Mouse (Mus musculus) kidney, postnatal 14 days (tissue): ENCODE measurements at regions not wholly inside any gene's neighbourhood (a gene's known extent, or its start where the extent isn't known, plus 50 kb on each side); places are given as distances from the start of the nearest gene placed in this dataset.

Source experiments
- DNase-seq: peaks from one replicate; pipeline ENCODE4 v3.0.0; 2022; ENCODE audit warnings: mixed read lengths

DNA sequence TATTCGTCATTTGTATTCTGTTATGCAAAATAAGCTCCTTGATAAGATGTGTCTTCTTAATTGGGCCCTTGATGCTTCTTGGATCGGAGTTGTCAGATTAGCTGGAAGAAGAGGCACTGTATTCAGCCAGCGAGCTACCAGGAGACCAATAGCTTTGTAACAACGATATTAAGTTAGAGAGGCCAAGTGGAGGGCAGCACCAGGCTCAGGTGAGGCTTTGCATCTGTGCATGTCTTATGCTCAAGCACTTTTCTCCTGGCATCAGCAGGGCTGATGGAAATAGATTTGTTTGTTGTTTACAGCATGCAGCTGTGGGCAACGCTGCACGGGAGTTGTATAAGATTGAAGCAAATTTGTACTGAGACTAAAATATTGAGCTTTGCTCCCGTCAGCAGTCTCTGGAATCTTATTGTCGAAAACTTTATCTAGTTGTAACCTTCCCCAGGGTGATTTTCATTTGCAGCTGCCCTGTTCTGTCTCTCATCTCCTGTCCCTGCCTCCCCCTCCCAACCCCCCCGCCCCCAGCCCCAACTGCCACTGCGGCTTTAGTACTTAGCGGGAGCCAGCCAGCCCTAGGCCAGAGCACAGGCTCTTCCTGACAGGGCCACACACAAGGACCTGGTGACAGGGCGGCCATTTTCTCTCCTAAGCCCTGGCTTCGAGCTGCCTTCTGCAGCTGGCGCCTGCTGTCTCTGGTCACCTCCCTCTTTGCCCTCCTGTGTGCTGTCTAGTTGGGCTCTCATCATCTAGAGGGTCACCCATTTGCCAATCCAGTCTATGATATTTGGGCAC lies 247.3 kb downstream of the Tshz3 start:
- no peak for DNase-seq

DNA sequence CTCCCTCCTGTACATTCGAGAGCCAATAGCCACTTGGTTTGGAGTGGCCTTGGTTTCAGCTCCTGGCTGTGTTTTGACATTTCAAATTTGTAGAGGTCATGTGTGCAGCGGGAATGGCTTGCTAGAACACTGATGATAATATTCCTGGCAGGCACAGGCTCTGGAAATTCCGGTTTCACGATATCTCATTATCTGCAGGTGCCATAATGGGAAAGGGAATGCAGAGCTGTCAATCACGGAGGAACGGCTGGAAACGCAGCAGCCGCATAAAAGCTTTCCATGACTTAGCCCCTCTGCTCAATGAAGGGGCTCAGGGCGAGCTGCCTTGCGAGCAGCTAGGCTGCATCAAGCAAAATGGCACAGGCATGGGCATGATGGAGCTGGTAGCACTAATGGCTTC lies 251.6 kb downstream of the Tshz3 start:
- DNase-seq: no peak

DNA sequence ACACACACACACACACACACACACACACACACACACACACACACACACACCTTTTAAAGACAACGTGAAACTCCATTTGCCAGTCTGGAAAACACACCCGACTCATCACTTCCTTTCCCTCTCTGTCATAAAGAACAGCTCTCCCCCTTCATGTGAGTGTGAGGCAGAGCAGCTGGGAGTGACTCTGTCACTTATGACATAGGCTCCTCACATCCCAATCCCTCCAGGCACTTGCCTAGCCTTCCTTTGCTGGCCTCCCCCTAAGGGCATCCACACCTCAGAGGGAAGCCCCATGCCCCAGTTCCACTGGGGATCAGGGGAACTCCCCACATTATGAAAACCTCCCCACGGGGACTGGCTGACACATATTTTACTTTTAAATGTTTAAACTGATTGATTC lies 257.5 kb downstream of the Tshz3 start:
- DNase-seq: no peak

DNA sequence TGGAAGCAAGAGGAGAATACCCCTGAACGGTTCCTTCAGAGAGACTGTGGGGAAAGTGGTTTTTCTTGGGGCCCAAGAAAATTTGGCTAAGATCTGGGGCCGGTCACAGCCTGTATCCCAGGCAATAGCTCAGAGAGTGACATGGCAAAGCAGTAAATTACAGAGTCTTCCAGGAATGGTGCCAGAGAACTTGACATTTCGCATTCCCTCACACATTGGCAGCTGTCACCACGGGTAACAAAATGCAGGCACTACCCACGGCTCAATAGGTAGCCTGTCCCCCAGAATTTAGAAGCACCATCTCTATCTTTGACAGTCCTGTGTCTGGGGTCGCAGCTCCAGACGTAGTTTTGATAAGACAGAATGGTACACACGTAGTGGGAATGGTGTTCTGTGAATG lies 260.3 kb downstream of the Tshz3 start:
- no peak for DNase-seq

DNA sequence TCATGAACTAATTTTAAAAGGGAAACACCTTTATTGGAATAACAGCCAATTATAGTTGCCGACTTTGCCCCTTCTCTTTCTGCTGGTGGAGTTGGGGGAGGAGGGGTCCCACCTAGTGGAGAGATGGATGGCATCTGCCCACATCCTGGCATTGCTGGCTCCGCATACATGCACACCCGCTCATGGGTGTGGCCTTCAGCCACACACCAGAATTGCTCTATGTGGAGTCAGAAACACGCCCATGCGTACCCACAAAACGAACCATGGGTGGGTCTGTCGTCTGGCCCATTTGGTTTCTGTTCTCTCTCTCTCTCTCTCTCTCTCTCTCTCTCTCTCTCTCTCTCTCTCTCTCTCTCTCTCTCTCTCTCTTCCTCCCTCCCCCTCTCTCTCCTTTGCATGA lies 273.9 kb downstream of the Tshz3 start:
- DNase-seq: no peak

DNA sequence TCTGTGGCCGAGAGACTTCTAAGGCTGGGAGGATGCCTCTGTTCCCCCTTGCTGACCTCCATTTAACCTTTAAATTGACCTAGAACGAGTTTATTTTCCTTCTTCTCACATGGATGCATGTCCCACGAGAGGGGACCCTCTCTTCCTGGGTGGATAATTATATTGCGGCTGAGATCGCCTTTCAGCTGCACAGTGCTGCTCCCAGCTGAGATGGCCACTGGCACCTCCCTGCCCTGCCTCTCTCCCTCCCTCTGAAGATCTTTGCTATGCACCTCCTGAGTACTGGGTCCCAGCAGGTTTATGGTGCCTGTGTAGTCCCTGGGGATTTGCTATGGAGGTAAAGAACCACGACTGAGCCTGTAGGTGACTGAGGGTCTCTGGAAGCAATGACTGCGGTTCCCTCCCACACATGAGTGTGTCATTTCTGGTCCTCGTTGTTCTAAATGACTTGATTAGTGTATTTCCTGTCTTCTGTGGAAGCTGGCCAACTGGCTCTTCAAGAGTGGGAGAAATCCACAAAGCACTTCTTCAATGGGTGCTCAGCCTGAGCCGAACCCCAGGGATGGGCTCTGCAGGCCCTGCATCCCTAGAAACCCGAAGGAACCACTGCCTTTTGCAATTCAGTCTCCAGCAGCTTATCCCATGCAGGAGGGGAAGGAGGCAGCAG lies 275.9 kb downstream of the Tshz3 start:
- DNase-seq: peak; percentile 36

DNA sequence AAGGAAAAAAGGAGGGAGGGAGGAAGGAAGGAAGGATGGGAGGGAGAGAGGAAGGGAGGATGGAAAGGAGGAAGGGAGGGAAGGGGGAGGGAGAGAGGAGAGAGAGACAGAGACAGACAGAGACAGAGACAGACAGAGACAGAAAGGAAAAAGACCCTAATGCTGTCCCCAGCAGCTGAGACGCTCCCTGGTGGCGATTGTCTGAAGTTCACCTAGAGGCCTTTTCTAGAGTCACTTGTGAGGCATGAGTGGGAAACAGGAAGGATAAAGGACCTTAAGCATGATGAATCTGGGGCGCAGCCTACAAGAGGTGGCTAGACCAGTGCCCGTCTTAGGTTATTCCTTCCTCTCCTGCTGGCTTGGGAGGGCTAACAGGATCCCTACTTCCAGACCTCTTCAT lies 276.7 kb downstream of the Tshz3 start:
- no peak for DNase-seq

DNA sequence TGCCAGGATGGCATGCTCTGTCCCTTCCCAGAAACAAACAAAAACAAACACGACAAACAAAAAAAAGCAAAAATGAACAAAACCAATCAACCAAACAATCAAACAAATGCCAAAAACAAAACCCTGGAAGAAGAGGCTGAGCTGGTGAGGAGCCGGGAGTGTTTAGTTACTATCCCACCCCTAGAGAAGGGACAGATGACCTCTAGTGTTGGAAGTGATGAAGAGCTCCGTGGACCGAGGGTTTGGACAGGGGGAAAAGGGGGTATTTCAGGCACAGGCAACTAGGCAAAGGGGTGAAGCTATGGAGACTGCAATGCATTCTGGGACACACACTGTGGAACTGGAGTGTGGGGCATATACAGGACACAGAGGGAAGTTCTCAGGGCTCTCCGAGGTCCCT lies 277.6 kb downstream of the Tshz3 start:
- DNase-seq: peak; percentile 7

DNA sequence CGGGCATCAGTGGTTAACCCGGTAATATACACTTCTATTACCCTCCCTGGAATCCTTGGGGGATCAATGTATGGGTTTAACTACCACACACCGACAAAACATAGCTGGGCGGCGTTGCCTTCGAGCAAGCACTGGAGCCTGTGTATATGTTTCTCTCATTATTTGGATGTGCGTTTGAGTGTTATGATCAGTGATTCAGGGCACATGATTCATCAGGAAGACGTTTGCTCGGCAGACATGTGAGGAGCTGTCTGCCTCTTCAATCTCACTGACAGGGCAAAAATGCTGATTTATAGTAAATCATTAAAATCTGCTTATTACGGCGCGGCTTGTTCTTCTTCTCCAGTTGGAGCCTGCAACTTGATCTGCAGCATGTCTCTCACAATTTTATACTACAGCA lies 279.9 kb downstream of the Tshz3 start:
- no peak for DNase-seq

DNA sequence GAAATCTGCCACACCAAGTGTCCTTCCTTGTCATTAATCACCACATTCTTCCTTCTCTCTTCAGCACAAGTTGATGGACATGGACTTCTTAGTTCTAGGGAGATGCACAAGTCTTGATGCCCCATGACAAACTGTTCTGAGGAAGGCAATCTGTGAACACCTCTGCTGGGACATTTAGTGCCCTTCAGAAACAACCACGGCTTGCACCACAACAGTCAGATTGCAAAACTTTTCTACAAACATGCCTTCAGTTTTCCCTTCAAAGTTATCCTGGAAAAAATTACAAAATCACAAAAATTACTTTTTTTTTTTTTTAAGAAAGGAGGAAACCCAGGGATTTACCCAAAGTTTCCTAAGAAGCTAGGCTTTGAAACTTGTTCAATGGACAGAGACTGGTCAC lies 291.5 kb downstream of the Tshz3 start:
- DNase-seq: no peak

DNA sequence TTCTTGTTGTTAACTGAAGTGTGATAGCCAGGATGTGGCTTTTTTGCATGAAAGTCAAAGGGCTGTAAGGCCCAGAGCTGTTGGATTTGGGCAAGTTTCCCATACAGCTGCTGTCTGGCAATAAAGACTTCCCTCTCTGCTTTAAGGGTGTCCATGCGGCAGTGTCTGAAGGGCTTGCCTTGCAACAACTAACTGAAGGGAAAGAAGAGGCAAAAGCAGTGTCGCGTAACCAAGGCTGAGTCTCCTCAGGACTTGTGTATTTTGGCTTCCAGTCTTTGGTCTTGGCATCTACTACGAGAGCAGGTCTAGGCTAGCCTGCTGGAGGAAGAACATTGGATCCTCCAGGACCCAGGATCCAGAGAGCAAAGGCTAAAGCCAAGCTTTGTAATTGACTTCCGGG lies 306.7 kb downstream of the Tshz3 start:
- DNase-seq: peak; percentile 29

DNA sequence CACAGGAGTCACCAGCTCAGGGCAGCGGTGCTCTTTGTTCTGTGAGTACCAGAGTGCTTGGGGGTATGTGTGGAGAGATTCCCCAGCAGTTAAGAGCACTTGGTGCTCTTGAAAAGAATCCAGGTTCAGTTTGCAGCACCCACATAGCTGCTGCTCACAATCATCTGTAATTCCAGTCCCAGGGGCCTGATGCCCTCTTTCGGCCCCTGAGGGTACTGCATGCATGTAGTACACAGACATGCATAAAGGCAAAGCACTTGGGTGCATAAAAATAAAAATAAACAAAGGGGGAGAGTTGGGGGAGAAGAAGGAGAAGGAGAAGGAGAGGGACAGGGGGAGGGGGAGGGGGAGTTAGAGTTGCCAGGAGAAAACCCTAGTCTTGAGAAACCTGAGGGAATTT lies 307.8 kb downstream of the Tshz3 start:
- DNase-seq: no peak

DNA sequence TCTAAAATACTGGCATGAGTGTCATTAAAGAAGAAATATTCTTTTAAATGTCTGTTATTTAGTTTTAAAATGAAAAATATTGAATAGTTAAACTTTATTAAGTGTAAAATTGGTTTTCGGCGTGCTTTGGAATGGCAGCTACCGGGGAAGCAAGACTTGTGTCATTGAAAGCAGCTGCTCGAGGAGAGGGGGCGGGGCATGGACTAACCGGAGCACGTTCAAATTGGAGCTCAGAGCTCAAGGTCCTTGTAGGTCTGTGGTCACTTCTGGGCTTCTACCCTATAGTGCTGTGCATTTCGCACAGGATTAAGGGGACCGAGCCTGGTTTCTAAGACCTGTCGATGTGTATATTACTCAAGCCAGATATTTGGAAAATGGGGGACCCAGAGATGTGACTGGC lies 309.0 kb downstream of the Tshz3 start:
- DNase-seq: peak; percentile 6

DNA sequence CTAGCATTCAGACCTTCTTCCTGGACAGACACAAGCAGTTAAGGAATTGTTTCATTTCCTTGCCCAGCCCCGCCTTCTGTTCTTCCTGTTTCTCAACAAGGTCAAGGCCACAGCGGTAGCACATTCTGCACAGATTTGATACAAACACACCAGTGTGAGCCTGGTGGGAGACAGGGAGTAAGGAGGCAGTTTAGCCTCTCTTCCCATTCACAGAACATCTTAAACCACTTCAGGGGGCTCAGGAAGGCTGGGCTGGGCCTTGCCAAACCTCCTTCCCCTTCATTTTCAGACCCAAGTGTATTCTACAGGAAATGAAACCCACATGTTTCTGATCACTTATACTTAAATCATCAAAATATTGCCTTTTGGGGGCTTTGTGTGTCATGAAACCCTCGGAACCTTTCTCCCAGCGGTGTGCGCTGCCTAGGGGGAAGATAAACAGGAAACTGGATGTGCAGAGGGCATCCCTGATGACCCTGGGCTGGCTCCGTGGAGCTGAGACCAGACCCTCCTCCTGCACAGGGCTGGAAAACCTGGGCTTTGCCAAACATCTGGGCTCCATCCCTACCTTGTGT lies 313.3 kb downstream of the Tshz3 start:
- DNase-seq: peak; percentile 54

DNA sequence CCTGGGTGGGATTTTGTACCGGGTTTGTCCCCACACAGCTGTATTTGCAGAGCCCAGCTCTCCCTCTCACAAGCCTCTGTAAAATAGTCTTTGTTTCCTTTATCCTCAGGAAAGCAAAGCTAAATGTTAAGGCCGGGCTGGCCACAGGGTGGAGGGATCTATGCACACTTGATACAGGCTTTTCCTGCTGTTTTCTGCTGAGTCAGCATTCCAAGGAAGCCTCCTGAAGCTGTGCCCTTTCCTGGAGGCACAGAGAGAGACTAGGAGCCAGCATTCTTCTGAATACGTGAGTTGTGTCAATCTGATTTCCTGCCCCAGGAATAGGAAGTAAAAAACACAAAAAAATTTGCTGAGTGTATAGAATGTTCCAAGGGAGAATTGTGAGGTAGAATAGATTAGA lies 322.2 kb downstream of the Tshz3 start:
- DNase-seq: peak; percentile 8

DNA sequence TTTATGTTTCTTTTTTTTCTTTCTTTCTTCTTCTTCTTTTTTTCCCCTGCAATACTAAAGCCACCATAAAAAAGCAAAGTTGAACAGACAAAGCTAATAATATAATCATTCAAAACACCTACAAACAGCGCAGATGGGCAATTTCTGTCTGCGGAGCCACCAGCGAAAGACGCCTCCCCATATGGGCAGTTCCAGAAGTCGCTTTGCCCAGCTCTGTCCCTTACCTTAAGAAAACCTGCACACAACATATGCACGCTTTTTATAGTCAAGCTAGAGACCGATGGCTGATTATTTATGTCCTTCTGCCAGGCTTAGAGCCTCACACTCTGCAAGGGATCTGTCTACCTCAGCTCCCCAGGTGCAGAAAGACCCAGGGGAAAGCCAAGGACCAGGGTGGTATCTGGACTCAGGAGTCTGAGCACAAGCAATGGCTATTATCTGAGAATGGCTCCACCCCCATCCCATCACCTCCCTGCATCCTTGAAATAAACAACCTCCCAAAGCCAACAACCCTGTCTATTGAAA lies 326.6 kb downstream of the Tshz3 start:
- DNase-seq: no peak

DNA sequence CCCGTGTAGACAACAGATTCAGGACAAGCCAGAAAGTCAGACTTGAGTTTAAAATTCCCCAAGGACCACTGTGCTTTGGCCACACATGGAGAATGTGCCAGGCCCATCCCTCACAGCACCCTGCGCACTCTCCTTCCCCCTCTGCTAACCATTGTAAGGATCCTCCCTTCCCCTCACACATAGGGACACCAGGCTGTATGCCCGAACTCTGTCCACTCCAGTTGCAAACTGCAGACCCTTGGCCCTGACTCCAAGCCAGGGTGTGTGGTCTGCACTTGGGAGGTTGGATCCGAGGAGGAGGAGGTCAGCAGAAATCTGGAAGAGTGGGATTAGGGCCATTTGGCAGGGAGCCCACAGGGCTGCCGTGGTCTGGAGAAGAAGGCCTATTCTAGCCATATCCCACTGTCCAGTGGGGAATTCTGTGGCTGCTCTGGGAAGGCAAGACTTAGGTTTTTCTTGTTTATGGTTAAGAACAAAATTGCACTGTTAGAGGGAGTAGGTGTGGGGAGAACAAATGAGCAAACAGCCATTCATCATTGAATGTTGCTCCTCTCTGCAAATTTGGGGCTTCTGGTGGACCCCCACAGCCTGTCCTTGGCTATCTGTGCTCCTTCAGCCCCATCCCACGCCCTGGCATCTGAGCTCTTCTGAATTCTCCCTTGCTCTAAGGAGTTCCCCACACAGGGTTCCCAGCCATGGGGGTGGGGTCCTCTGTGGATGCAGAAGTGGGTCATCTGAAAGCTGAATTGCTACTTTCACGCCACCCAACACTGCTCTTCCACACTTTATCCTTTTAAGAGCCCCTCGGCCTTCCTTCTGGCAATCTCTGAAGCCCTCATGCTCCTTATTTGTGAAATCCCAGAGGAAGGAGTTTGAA lies 366.9 kb downstream of the Tshz3 start:
- peak; percentile 30 for DNase-seq

DNA sequence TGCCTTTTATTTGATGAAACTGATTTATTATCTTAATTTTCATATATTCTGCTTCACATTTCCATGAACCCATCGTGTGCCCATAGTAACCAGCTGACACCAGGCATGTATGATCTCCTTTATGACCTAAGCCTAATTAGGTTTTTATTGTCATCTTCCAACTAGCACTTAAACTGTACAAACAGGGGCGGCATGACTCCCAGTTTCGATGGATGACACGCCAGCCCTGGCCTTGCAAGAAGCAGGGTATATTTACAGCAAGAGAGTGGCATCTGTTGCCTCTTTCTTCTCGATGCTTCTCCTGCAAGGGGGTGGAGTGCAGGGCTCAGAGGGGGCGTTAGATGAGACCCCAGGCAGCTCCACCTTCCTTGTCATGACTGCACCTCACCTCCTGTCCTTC lies 379.8 kb downstream of the Tshz3 start:
- no peak for DNase-seq

DNA sequence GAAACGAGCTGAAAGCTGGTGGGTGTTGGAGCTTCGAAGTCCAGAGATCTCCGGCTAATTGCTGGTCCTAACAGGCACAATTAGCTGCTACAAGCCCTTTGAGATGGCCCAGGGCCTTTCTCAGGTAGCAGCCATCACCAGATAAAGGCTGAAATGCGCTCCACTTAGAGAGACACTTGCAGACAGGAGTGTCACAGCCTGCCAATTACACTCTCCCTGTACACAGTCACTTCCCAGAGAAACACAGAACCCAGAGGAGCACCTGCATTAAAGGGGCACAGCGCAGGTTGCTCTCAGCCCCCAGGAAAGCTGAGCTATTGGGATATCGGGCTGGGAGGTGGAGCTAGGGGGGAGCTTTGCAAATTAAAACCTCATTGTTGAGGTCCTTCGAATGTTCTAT lies 380.2 kb downstream of the Tshz3 start:
- no peak for DNase-seq

DNA sequence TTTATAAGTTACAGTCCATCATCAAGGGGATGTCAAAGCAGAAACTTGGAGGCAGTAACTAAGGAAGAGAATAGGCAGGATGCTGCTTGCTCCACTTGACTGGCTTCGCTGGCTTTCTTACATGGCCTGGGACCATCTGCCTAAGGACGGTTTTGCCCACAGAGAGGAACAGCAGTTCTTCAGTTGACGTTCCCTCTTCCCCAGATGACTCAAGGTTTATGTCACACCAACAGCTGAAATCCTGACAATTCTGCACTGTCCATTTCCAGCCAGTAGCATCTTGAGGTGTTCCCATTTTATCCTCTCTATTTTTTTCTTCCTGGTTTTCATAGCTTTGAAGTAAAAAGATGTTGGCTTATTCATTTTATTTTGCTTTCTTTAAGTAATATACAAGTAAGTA lies 391.8 kb downstream of the Tshz3 start:
- no peak for DNase-seq

DNA sequence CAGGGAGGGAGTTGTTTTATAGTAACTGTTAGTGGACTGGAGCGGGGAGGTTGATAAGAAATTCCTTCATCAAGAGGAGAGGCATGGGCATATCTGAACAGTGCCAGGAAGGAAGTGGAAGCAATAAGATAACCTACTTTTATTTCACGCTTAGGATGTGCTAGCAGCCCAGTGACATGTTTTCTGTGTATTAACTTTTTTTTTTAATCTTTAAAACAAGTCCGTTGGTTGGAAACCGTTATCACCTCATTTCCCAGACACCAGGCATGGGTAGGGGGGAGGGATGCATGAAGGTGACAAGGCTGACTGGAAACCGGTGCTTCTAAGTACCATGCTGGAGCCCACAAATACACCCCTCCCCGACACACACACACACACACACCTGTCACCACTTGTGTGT lies 394.7 kb downstream of the Tshz3 start:
- DNase-seq: no peak

DNA sequence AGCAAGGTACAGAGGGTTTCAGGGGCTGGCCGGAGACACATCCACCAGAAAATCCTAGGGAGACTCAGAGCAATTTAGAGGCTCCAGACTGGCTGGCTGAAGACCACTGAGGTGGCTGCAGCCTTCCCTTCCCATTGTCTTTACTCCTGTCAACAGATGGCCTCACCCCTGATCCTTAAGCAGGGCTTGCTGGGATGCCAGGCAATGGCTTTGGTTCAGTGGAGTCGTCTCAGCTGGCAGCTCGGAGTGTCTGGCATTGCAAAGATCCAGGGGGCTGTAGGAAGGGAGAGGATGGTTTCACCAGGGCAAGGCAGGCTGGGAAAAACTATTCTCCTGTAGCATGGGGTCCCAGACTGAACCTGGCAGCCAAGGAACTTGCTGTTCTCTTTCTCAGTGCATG lies 395.8 kb downstream of the Tshz3 start:
- DNase-seq: no peak

DNA sequence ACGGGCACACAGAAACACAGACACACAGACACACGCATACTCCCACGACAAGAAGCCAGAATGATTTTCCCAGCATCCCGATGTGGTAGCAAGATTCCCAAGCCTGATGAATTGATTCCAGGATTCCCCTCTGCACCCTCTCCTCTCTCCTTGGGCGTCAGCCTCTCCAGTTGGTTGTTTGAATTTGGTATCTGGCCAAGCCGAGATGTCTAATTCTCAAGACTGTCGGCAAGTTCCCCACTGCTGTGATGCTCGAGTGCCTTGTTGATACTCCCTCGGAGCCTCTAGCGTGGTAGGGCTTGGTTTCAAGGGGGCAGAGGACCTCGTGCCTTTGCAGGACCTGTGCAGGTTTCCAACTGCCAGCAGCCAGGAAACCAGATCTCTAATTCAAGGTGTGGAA lies 397.9 kb downstream of the Tshz3 start:
- DNase-seq: no peak
